Mouse (Mus musculus): ENCODE results near the gene Cd55b. TPM values are rescaled to one million over a fixed set of nuclear protein-coding genes. Genes with fewer than 3 reads are reported as not detected.

The Cd55b gene
- polyA plus RNA-seq, 1 experiment from 2014 or later = not detected

- DNase-seq (ENCODE audit: low spot score) (peak; percentile 83), ATAC-seq (ENCODE audit: low FRiP score) (peak; percentile 64; the same call in 1 of the 2 replicates)
- H3K27me3 ChIP-seq (ENCODE audit: control insufficient read depth, insufficient read depth, low read length) = no peaks in the 10 kb centered on the region
- H3K9me3 ChIP-seq (ENCODE audit: control insufficient read depth, low read length) = no peaks in the 10 kb centered on the region
- no peak overlapping the region for H3K4me2 ChIP-seq (replicated peaks; ENCODE audit: low read depth, low read length)
- no peak overlapping the region for H3K27ac ChIP-seq (ENCODE audit: low read depth, low read length)
- H3K36me3 ChIP-seq (ENCODE audit: control insufficient read depth, insufficient read depth, low read length) = no peaks in the 10 kb centered on the region
- no peaks in the 10 kb centered on the region for H3K4me1 ChIP-seq (replicated peaks; ENCODE audit: control insufficient read depth, insufficient read depth, low read length)
- no peak overlapping the region for H3K9ac ChIP-seq (ENCODE audit: low read depth, low read length)
- 41% methylated on average over 7 of the region's 7 CpGs for WGBS
- H3K4me3 ChIP-seq (ENCODE audit: low read depth, low read length) = no peak overlapping the region
These were observed 50.8 kb downstream of the Cd55b start for GRCm38 (mm10) chr1:130371895-130372528.

GRCm38 (mm10) chr1:130371291-130371690, 51.5 kb downstream of the Cd55b start:
- no peak overlapping the region for H3K9ac ChIP-seq (ENCODE audit: low read depth, low read length)
- no peak overlapping the region for H3K27ac ChIP-seq (ENCODE audit: low read depth, low read length)
- no peak overlapping the region for H3K4me3 ChIP-seq (ENCODE audit: low read depth, low read length)
- H3K9me3 ChIP-seq (ENCODE audit: control insufficient read depth, low read length) = no peaks in the 10 kb centered on the region
- no peak for ATAC-seq (ENCODE audit: low FRiP score)
- no peaks in the 10 kb centered on the region for H3K4me1 ChIP-seq (replicated peaks; ENCODE audit: control insufficient read depth, insufficient read depth, low read length)
- no peaks in the 10 kb centered on the region for H3K36me3 ChIP-seq (ENCODE audit: control insufficient read depth, insufficient read depth, low read length)
- H3K4me2 ChIP-seq (replicated peaks; ENCODE audit: low read depth, low read length) = no peak overlapping the region
- WGBS = 82% methylated on average over 5 of the region's 5 CpGs
- no peak for DNase-seq (ENCODE audit: low spot score)
- no peaks in the 10 kb centered on the region for H3K27me3 ChIP-seq (ENCODE audit: control insufficient read depth, insufficient read depth, low read length)

- Histone ChIP-seq H3K36me3 (ENCODE audit: control insufficient read depth, insufficient read depth, low read length) (no peaks in the 10 kb centered on the region), H3K27me3 (ENCODE audit: control insufficient read depth, insufficient read depth, low read length) (no peaks in the 10 kb centered on the region), H3K4me3 (ENCODE audit: low read depth, low read length) (no peak overlapping the region), H3K4me1 (replicated peaks; ENCODE audit: control insufficient read depth, insufficient read depth, low read length) (no peaks in the 10 kb centered on the region), H3K4me2 (replicated peaks; ENCODE audit: low read depth, low read length) (no peak overlapping the region), H3K27ac (ENCODE audit: low read depth, low read length) (no peak overlapping the region), H3K9me3 (ENCODE audit: control insufficient read depth, low read length) (no peaks in the 10 kb centered on the region), H3K9ac (ENCODE audit: low read depth, low read length) (no peak overlapping the region)
- 22% methylated on average over 1 of the region's 1 CpGs for WGBS
- DNase-seq (ENCODE audit: low spot score) (peak; percentile 61), ATAC-seq (ENCODE audit: low FRiP score) (peak; percentile 53; the same call in 1 of the 2 replicates)
These were observed 72.7 kb downstream of the Cd55b start for GRCm38 (mm10) chr1:130350077-130350635.

GRCm38 (mm10) chr1:130342429-130342828, 80.4 kb downstream of the Cd55b start:
- H3K9ac ChIP-seq (ENCODE audit: low read depth, low read length) = no peak overlapping the region
- no peak overlapping the region for H3K4me2 ChIP-seq (replicated peaks; ENCODE audit: low read depth, low read length)
- no peak overlapping the region for H3K4me3 ChIP-seq (ENCODE audit: low read depth, low read length)
- H3K4me1 ChIP-seq (replicated peaks; ENCODE audit: control insufficient read depth, insufficient read depth, low read length) = no peaks in the 10 kb centered on the region
- no peak for DNase-seq (ENCODE audit: low spot score)
- no peaks in the 10 kb centered on the region for H3K9me3 ChIP-seq (ENCODE audit: control insufficient read depth, low read length)
- no peak overlapping the region for H3K27ac ChIP-seq (ENCODE audit: low read depth, low read length)
- ATAC-seq (ENCODE audit: low FRiP score) = no peak
- no peaks in the 10 kb centered on the region for H3K36me3 ChIP-seq (ENCODE audit: control insufficient read depth, insufficient read depth, low read length)
- H3K27me3 ChIP-seq (ENCODE audit: control insufficient read depth, insufficient read depth, low read length) = no peaks in the 10 kb centered on the region
- WGBS = 84% methylated on average over 9 of the region's 9 CpGs

Other genes with a start within 250 kb of the Cd55b start
- 4.0 and 6.0 TPM in 2 replicates for gene Cd55, start 39.7 kb upstream of the Cd55b start, polyA plus RNA-seq (2014; fragmentation: Nextera tagmentation; extraction: Ambion mirVana)
- not detected in 2 replicates for gene Zp3r, start 206.6 kb upstream of the Cd55b start, polyA plus RNA-seq (2014; fragmentation: Nextera tagmentation; extraction: Ambion mirVana)
- not detected in 2 replicates for gene C4bp, start 238.6 kb upstream of the Cd55b start, polyA plus RNA-seq (2014; fragmentation: Nextera tagmentation; extraction: Ambion mirVana)